Mouse (Mus musculus) left cerebral cortex, adult 11 months (tissue): ENCODE measurements around the gene Lamc3.

Experiments
- DNase-seq: peaks from one replicate; pipeline ENCODE4 v3.0.0; 2022; ENCODE audit warnings: low spot score

Lamc3 gene

DNA sequence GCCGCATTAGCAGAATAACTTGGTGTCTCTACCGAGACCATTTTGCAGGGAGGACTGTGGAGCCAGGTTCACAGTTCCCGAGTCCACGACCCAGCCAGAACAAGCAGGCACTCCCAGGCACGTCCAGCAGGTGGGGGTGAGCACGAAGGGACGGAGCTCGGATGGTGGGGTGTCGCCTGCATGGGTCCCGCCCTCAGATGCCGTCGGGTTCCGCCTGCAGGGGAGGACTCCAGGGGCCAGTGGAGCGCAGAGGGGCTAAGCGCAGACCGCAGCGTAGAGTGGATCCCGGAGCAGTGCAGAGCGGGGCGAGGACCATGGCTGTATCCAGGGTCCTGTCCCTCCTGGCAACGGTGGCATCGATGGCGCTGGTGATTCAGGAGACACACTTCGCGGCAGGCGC, at the start of gene Lamc3:
Gene Lamc3, plus strand, starts transcription at position 262 of the 400 bp plus-strand sequence.
- DNase-seq = no peak

DNA sequence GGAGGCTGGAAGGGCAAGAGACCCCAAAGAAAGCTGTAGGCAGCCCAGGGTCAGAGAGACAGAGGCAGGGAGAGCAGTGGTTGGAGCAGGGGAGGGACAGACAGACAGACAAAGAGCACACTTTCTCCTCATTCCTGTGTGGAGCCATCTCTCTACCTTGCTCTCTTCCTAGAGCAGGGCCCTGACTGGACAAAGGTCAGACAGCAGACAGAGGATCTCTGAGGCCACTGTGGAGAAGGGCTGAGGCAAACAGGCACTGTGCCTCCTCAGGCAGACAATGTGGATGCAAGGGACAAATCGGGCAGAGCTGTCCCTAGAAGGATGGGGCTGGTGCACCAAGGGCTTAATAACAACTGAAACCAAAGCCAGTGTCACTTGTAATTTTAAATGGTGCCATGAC, 48.2 kb upstream of the Lamc3 start:
- no peak for DNase-seq

DNA sequence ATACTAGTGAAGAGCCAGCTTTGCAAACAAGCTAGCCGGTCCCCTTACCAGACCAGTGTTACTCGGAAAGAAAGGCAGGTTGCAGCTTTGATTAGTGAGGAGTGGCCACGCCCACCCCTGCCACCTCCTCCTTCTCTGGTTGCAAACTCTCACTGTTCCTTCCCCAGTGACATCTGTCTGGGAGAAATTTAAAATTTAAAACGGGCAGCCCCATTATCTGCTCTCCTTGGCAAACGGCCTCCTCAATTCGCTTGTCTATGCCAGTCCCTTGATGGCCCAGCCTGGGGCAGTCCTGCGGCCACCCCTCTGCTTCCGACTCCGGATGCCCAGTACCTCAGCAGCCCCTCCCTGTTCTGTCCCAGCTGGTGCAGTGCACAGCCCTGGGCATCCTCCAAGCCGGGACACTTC, 42.4 kb upstream of the Lamc3 start:
- no peak for DNase-seq

DNA sequence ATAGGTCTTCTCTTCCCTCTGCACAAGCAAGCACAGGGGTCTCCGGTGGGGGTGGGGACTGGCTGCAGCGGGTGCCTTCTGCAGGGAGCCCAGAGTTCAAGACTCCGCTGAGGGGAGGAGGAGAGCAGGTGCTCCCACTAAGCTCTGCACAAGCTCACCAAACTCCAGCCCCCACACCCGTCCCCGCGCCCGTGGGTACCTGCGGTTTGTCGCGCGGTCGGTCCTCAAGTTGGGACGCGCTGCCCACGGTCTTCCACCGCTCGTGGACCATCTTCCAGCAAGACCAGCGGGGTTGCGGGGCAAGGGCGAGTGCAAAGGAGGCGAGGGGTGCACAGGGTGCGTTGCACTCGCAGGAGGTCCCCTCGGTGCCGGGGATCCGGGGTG, 41.6 kb upstream of the Lamc3 start:
- no peak for DNase-seq

DNA sequence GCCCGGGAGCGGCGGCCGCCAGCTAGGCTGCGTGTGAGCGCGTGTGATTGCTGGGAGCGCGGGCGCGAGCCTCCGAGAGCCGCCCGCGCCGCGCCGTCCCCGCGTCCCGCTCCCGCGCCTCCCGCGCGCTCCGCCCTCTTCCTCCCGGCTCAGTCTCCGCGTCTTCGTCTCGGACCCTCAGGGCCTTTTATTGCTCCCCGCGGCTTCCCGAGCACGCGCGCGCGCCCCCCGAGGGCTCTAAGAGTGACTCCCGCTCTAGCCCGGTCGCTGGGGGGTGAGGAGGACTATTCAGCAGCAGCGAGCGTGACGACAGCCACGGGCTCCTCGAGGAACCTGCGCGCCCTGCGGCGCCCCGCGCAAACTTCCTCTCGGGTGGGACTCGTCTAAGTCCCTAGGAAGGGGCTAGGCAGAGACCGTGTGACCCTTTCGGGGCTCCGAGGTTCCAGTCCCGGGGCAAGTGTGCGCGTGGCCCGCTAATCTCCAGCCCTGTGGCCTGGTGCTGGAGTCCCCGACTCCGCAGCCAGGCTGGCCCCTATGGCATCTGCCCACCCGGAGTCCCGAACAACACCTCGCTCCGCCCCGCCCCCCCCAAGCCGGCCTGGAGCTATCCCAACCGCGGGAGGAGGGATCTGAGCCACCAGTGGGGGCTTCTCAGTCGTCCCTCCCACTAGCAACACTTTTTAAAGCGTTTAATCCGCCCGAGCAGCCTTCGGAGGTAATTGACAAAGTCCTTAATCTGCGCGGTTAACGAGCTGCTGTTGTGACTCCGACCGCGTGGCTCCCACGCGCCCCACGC, 41.0 kb upstream of the Lamc3 start, which contains the start of gene Fibcd1:
Gene Fibcd1, minus strand, starts transcription at position 110 of the 796 bp plus-strand sequence.
- no peak for DNase-seq

DNA sequence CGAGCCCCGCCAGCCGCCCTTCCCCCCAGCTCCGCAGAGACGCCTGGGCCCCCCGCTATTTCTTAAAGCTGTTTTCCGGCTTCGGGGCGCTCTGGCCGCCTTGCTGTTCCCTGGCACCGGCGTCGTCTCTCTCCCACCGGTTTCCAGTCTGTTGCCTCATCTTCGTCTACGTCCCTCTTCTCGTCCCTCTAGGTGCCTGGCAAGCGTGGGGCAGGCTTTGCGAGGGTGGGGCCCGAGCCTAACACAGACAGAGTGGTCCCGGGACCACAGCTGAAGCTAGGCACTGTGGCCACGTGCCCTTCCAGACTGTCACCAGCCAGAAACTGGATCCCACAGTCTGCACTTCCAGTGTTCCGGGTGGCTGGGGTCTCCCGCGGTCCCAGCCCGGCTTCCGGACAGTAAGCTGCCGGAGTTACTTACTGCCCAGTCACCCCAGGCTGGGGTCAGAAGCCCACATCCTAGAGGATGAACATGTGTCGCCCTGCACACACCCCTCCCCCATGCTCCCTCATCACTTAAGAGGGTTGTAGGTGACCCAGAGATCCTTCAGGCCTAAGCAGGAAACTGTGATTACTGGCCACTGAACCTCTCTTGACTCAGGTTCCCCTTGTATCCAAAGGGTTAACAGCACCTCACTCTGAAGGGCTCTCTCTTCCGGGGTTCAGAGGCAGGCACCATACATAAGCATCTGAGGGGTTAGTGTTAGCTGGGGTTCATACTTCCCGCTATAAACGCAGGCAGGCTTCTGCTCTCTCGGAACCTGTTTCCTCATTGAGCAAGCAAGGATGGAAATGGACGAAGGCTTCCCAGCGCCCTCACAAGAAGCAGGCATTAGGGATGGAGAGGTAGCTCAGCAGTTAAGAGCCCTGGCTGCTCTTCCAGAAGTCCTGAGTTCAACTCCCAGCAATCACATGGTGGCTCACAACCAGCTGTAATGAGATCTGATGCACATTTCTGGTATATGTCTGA, 40.1 kb upstream of the Lamc3 start:
- no peak for DNase-seq

DNA sequence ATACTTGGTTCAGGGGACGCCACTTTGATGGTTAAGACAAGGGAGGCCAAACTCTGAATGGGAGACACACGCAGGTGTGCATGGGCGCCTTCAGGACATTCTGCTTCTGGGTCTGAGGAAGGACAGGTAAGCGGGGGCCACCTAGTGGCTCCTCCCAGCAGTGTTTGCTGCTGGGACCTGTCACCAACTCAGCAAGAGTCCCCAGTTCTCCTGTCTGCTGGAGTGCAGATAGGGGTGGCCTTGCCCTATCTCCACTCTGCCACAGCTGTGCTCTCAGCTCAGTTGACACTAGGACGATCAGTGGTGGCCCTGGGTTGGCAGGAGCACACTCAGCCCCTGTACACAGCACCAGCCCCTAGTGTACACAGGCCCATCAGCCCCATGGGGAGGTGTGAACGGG, 39.2 kb upstream of the Lamc3 start:
- no peak for DNase-seq

DNA sequence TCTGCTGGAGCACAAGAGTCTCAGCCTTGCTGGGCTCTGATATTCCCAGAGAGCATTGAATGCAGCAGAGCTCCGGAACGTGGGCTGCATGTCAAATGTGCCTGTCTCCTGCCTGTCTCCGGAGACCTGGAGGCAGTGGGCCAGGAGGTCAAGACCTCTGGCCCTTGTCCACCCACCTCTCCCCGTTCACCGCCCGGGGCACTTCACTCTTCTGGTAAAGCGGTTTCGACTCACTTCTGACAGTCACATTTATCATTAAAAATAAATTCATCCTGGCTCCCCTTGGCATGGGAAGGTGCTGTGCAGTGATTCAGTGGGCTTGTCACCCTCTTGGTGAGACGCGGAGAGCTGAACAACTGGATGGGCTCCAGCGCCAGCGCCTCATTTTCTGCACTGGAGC, 37.0 kb upstream of the Lamc3 start:
- no peak for DNase-seq

DNA sequence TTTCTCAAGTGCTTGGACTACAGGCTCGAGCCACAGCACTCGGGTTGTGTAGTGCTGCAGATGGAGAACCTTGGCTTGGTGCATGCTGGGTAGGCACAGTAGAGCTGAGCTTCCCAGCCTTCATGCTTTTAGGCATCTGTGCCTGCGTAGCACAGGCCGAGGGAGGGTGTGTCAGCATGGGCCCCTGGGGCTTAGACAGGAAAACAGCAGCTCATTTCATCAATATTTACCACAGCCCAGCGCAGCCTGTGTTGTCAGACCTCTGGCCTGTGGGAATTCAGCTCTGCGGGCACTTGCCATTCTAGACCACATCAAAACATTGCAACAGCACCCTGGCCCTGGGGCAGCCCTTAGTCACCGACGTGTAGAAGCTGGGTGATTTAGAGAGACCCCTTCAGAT, 31.1 kb upstream of the Lamc3 start:
- no peak for DNase-seq

DNA sequence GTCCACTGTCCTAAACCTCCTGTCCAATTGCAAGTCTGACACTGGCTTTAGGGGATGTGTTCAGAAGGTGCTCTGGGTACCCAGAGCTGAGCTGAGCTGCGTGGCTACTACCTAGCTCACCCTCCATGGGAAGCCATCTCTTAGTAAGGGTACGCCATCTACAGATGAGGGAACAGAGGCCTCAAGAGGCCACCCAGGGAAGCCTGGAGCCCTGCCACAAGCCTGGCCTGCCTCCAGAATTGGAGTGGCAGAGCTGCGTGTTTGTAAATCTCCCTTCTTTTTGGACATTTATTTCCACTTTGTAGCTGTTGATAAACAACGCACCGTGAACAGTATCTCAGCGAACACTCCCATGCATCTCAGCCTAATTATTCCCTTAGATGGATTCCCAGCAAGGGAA, 29.9 kb upstream of the Lamc3 start:
- no peak for DNase-seq

DNA sequence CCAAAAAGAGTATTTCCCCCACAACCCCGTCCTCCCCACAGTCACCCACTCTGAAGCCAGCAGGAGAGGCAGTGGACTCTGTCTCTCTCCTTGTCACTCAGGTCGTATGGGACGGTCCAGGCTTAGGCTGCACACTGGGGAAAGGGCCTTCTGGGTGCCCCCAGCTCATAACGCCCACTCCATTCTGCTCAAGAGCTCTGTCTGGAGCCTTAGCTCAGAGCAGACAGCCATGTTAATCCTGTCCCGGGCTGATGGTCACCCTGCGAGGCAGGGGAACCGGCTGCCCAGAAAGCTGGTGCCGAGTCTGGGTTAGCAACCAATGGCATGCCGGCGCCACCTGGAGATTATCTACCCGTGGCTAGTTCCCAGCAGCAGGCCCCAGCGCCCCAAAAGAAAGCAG, 28.6 kb upstream of the Lamc3 start:
- no peak for DNase-seq

DNA sequence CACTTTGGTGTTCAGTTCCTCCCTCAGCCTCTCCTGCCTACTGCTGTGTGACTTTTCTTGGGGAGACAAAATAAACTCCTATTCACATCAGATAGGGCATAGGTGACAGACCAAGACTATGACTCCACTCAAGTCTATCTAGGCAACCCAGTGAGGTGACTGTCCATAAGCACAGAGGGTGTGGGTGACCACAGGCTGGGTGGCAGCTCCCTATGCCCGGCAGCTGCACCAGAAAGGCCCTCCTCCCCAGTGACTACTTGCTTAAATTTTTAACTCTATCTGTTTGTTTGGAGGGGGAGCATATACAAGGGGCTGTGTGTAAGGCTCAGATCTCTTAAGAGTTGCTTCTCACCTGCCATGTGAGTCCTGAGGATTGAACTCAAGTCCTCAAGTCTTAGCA, 24.2 kb upstream of the Lamc3 start:
- no peak for DNase-seq

DNA sequence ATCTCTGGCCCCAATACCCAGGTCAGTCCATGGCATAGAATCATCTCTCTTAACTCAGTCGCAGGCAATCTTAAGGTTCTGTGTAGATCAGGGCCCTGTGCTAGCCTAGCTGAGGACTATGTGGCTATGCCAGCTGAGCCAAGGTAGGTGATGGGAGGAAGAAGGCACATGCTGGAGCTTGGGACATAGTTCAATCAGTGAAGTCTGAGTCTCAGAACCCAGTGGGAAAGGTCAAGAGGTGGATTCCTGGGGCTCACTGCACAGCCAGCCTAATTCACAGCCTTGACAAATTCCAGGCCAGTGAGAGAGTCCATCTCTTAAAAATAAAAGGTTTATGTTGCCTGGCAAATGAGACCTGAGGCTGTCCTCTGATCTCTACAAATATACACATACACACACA, 23.3 kb upstream of the Lamc3 start:
- no peak for DNase-seq

DNA sequence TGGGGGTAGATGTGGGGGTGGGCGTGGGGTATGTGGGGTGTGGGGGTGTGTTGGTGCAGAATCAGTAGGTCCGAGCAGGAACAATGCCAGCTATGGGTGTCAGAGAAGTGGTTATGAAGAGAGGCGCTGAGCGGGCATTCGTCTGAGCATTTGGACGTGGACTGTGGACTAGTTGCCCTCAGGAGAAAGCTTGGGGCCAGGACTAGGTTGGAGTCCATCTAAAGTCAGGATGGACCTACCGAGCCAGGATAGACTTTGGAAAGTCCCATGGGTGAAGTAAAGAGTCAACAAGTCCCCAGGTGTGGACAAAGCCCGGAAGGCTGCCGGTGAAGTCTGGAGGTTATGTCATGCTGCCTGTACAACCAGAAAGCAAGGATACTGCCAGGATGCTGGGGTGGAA, 22.2 kb upstream of the Lamc3 start:
- DNase-seq = no peak

DNA sequence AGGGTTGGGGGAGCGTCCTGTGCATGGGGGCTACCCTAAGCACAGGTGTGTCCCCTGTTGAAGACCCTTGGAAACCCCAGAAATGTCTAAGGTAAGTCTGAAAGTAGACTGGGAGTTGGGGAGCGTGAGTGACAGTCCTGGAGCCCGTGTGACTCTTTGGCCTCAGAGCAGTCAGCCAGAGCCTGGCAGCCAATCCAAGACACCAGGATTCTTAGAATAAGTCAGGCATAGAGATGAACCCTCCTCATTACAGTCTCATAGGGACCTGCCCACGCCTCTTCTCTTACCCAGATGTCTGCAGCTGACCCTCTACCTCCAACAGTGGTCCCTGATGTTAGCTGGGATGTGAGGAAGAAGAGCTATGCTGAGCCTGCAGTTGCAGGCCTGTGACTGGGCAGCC, 21.8 kb upstream of the Lamc3 start:
- DNase-seq = no peak

DNA sequence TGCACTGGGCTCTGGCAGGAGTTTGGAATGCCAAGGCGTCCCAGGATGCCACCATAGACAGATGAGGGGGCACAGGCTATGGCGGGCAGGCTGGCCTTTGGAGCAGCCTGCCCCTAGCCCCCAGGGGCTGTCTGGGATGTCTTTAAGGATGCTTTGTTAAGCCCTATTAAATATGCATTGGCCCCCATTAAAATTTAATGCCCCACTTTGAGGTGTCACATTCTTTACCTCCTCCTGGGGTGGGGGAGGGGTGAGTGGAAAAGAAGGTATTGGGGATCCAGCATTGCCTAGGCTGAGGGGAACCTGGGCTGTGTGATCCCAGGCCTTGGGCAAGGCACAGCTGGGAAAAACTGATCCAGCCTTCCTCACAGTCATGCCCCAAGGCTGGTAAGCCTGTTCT, 21.3 kb upstream of the Lamc3 start:
- no peak for DNase-seq

DNA sequence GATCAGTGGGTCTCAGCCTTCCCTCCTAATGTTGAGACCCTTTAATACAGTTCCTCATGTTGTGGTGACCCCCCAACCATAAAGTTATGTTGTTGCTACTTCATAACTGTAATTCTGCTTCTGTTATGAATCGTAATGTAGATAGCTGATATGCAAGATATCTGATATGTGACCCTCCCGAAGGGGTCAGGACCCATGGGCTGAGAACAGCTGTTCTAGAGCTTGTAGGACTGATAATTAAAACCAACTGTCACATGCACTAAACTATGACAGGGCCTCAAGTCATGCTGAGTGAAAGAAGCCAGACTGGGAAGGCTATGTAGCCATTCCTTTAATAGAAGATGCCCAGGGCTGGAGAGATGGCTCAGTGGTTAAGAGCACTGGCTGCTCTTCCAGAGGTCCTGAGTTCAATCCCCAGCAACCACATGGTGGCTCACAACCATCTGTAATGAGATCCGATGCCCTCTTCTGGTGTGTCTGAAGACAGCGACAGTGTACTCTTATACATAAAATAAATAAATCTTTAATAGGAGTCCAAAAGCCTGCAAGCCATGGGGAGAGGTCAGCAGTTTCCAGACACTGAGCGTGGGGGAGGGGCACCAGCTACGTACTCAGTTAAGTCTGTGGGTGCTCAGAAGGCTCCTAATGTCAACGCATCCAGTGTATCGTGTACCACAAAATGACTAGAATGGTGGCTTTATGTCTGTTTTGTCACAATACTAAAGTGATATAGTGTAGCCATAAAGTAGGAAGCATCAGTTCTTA, 19.1 kb upstream of the Lamc3 start:
- DNase-seq = no peak

DNA sequence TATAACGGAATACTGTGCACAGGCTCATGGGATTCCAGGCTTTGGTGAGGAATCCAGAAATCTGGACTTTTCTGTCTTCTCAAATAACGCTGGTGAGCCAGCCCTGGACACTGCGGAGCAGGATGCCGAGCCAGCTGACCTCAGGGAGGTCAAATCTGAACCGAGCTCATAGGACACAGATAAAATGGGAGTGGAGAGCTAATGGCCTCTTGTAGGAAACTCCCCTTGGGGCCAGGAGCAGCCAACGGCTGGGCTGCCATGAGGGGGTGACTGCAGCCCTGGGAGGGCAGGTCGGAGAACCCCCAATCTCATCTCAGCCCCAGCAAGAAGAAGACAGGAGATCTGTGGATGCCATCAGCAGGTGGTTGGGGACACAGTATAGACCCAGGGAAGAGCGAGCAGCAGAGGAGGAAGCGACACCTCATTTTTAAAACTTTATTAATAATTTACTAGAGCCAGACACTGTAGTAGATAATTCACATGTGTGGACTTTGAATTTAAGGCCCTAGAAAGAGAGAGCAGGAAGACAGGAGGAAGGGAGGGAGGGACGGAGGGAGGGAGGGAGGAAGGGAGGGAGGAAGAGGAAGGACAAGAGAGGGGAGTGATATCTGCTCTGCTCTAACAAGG, 18.4 kb upstream of the Lamc3 start:
- no peak for DNase-seq

DNA sequence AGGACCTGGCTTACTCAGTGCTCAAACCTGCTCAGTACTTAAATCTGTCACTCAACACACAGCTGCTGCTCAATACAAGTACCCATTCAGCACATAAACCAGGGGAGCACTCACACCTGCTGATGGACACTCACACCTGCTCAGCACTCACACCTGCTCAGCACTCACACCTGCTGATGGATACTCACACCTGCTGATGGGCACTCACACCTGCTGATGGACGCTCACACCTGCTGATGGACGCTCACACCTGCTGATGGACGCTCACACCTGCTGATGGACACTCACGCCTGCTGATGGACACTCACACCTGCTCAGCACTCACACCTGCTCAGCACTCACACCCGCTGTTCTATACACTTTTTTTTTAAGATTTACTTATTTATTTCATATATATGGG, 17.4 kb upstream of the Lamc3 start:
- no peak for DNase-seq

DNA sequence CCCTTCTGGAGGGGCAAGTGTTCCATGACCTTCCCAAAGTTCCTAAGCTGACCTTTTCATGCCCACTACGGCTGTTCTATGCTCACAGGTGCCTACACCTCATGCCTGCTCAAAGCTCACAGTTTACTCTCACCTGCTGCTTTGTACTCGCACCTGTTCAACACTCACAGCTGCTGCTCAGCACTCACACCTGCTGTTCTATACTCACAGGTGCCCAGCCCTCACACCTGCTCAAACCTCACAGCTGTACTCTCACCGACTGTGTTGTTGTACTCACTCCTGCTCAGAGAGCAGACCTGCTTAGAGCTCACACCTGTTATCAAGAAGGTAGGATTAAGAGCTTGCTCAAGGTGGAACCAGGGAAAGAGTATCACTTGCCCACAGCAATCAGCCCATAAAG, 16.4 kb upstream of the Lamc3 start:
- no peak for DNase-seq

DNA sequence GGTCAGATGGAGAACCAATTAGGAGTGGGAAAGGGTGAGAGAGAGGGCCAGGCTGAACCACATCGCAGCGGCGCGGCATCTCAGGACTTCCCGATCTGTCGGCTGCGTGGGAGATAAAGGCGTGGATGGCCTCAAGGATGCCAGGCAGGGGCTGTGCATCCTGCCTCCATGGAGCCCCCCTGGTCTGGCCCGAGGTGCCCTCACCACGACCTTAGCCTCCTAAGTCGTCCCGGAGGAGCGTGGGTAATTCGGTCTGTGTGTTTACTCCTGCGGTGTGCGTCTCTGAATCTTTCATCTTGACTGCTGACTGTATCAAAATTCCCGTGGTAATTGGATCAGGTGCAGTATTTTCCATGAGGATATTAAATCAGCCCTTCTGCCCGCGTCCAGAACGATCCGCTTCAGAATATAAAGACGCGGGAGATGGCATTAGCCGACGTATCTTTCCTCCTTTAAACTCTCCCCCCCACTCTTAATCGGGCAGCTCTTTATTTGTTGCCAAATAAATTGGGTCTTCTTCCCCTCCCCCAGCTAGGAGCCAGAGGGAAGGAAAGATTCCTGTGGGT, 12.7 kb upstream of the Lamc3 start:
- no peak for DNase-seq

DNA sequence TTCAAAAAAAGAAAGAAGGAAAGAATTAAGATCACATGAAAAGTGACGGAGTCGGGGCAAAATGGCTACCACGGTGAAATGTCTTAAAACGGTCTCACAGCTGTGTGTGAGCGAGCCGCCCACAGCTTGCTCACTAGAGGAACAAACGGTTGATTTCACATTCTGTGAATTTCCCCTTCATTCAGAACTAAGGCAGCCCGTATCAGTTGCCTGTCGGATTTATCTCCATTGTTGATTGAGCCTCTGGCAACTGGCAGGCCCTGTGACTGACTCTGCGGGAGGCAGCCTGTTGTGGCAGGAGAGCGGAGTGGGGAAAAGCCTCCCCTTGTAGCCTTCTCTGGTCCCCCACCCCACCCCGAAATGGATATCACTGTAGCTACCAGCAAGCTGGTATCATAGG, 10.6 kb upstream of the Lamc3 start:
- no peak for DNase-seq
